Mouse (Mus musculus) spleen, adult 18-20 months (tissue): ENCODE data around the gene Prpf38b.

Experiments
- DNase-seq, 2 experiments: peaks; one replicate each; pipeline ENCODE4 v3.0.0; 2022; ENCODE audit warnings: mixed read lengths in 2 of 2

Gene Prpf38b

GRCm38 (mm10) chr3:108857714-108858113, 53.8 kb downstream of the Prpf38b start:
- DNase-seq = no peak

DNA sequence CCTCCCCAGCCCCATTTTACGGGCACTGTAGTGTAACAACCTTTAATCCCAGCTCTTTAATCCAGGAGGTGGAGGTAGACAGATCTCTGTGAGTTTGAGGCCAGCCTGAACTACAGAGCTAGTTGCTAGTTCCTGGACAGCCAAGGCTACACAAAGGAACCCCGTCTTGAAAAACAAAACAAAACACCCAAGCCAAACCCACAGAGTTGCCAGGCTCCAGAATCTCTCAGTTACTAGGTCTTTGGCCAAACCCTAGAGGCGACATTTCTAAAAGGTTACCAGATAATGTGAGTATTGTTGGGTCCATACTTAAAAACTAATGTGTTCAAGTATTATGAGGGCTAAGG, 54.4 kb downstream of the Prpf38b start:
- DNase-seq = no peak

DNA sequence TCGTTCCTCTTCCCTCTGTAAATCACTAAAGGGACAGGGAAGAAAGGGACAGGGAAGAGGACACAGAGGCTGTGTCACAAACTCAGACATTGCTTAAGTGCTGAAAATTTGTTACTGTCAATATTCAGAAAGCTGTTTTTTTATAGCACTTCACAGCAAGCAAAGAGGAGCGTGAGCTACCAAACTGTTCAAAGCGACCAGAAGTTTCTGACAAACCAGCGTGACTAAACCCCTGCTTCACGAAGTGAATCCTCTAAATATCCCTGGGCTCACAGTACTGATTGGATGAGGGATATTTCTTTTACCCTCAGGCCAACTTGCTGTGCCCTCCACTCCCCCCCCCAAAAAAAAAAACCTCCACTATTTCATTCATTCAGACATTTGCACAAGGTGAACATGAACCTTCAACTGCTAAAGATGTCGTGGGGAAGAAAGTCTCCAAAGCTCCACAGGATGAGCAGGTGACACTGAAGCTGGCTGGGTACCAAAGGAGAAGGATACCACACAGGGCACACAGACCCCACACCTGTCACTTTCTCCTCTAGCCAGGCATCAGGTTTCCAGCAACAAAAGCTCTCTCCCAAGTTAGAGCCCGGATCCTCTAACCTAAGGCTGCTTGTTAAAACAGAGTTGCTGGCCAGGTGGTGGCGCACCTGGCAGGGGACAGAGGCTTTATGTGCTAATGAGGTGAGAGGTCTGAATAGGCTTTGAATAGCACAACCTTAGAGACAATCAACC, 55.0 kb downstream of the Prpf38b start:
- DNase-seq = peak; percentile 60 to 70

DNA sequence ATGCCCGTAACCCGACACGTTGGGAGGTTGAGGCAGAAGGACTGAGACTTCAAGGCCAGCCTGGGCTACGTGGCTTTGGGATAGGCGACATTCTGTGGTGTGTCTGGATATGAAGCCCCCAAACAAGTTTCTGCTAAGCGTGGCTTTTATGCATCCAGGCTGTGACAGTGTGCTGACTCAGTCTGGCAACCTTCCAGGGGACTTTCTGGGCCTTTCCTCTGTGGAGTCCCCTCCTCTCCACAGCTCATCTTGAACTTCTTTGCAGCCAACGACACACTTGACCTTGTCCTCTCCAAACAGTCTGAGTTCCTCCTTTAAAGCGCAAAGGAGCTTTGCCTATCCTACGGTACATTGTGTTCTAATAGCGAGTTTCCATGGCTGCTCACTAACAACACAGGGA, 55.7 kb downstream of the Prpf38b start:
- no peak for DNase-seq

- no peak for DNase-seq
Measured at GRCm38 (mm10) chr3:108855371-108855770, 56.2 kb downstream of the Prpf38b start.

- DNase-seq = no peak
Measured at GRCm38 (mm10) chr3:108853266-108853665, 58.3 kb downstream of the Prpf38b start.
